Mouse (Mus musculus) limb, embryonic 10.5 days (tissue): ENCODE results near the gene Rpp40. TPM values are rescaled to one million over a fixed set of nuclear protein-coding genes. Genes with fewer than 3 reads are reported as not detected.

Experiments
- polyA plus RNA-seq: library from polyadenylated mRNA; unstranded; fragments of >200 nt; fragmentation: Nextera tagmentation; extraction: Ambion mirVana; gene quantifications from 2 replicates; pipeline ENCODE4 v1.2.1, GENCODE M21; 2016

Rpp40 gene
- polyA plus RNA-seq, 1 experiment from 2014 or later: 26.4 TPM

Other genes with a start within 250 kb of the Rpp40 start
- gene Cdyl, start 246.5 kb downstream of the Rpp40 start, polyA plus RNA-seq: 14.3 and 14.7 TPM in 2 replicates
- gene Ppp1r3g, start 52.5 kb upstream of the Rpp40 start, polyA plus RNA-seq: 1.4 and 1.6 TPM in 2 replicates
- gene Fars2, start 211.1 kb upstream of the Rpp40 start, polyA plus RNA-seq: 23.3 and 24.3 TPM in 2 replicates
- gene Lyrm4, start 211.2 kb upstream of the Rpp40 start, polyA plus RNA-seq: 18.5 and 18.7 TPM in 2 replicates